In the genomic region with DNA sequence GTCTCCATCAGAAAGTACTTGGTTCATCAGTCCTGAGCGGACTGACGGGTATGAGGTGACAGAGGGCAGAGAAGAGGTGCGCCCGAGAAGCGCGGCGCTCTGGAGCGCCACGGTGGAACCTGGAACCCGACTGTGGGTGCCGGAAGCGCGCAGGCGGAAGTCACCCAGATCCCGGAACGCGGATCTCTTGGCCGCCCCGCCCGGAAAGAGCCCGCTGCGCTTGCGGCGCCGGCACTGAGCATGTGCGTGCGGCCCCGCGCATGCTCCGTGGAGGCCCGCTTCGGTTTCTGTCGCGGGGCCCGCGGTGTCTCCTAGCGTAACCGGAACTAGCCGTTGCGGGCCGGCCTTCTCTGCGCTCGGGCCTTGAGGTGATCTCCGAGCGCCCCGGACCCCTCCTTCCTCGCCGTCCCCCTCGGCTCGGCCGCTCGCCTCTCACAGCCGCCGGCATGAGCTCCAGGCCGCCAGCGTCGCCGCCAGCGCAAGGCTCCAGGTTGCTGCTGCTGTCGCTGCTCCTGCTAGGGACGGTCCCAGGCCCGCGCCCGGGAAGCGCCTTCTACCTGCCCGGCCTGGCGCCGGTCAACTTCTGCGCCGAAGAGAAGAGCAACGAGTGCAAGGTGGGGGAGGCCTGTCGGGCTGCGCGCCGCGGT, we compare ENCODE assay signal across 7 mouse cellular contexts. TPM values are rescaled to one million over a fixed set of nuclear protein-coding genes. Genes with fewer than 3 reads are reported as not detected.
DNase-seq lines count a peak whose midpoint lies in the region; ATAC-seq lines count a peak whose summit lies in the region.

A gene (plus strand): TSS at position 217 of the 647 bp plus-strand sequence.

- intact Hi-C loops in gastrocnemius, postnatal 36 days (cut with DNase I), result no loop called here
- intact Hi-C loops in left cerebral cortex, postnatal 36 days (cut with DNase I), result loop anchor here (5.0 kb wide), 1 partner anchor 230 kb away; a partner anchor contains a TSS

- H3K36me3 ChIP-seq in intestine, embryonic 16.5 days (ENCODE audit: control insufficient read depth, insufficient read depth, low read length), result no peaks in the 10 kb centered on the region
- H3K36me3 ChIP-seq in midbrain, embryonic 11.5 days (ENCODE audit: control insufficient read depth, insufficient read depth, low read length), result no peaks in the 10 kb centered on the region

- H3K27ac ChIP-seq in intestine, embryonic 16.5 days (ENCODE audit: low read length), result peak within 1 kb of the TSS; percentile 100
- peak within 1 kb of the TSS; percentile 84 for H3K27ac ChIP-seq in midbrain, embryonic 11.5 days (ENCODE audit: low read depth, low read length)

- peak; percentile 90 for ATAC-seq in intestine, embryonic 16.5 days
- ATAC-seq in midbrain, embryonic 11.5 days (ENCODE audit: low FRiP score), result peak; percentile 94

- H3K27me3 ChIP-seq in intestine, embryonic 16.5 days (replicated peaks; ENCODE audit: control insufficient read depth, insufficient read depth, low read length), result no peaks in the 10 kb centered on the region
- H3K27me3 ChIP-seq in midbrain, embryonic 11.5 days (ENCODE audit: control insufficient read depth, insufficient read depth, low read length), result no peaks in the 10 kb centered on the region

- H3K4me2 ChIP-seq in intestine, embryonic 16.5 days (ENCODE audit: low read depth, low read length), result peak within 1 kb of the TSS; percentile 60
- peak within 1 kb of the TSS; percentile 73 for H3K4me2 ChIP-seq in midbrain, embryonic 11.5 days

- peak within 1 kb of the TSS; percentile 100 for H3K9ac ChIP-seq in intestine, embryonic 16.5 days (ENCODE audit: low read depth, low read length)
- H3K9ac ChIP-seq in midbrain, embryonic 11.5 days (ENCODE audit: low read length), result peak within 1 kb of the TSS; percentile 98

- DNase-seq in adrenal gland, adult 2 months, result peak; percentile 97
- peak; percentile 87 for DNase-seq in embryo, embryonic 11.5 days (ENCODE audit: low read depth, low spot score)
- peak; percentile 88 to 93 for DNase-seq in gastrocnemius, postnatal 36 days
- DNase-seq in left cerebral cortex, postnatal 36 days (ENCODE audit: low spot score in 2 of 2), result peak; percentile 93 to 98
- peak; percentile 98 for DNase-seq in midbrain, embryonic 11.5 days (ENCODE audit: low spot score, missing footprints)
- DNase-seq in skeletal muscle tissue, adult 2 months (ENCODE audit: low read depth, low spot score), result peak; percentile 95

- H3K4me3 ChIP-seq in intestine, embryonic 16.5 days (ENCODE audit: low read length), result peak within 1 kb of the TSS; percentile 99
- H3K4me3 ChIP-seq in midbrain, embryonic 11.5 days (ENCODE audit: low read depth, low read length), result peak within 1 kb of the TSS; percentile 99

- peaks cover 21% of the 10 kb centered on the region for H3K4me1 ChIP-seq in intestine, embryonic 16.5 days (ENCODE audit: control insufficient read depth, insufficient read depth, low read length)
- H3K4me1 ChIP-seq in midbrain, embryonic 11.5 days (ENCODE audit: control insufficient read depth, insufficient read depth, low read length), result peaks cover 19% of the 10 kb centered on the region

- WGBS in intestine, embryonic 16.5 days, result 1% methylated on average over 56 of the region's 76 CpGs
- WGBS in midbrain, embryonic 11.5 days, result under 1% methylated on average over 74 of the region's 76 CpGs

- H3K9me3 ChIP-seq in intestine, embryonic 16.5 days (ENCODE audit: control insufficient read depth, low read length), result no peaks in the 10 kb centered on the region
- no peaks in the 10 kb centered on the region for H3K9me3 ChIP-seq in midbrain, embryonic 11.5 days (ENCODE audit: control insufficient read depth, low read length)

RNA-seq across cellular contexts. Expression of the gene that starts here (rescaled TPM):
- 100 to 1,000 TPM; 142 to 153 TPM for total RNA-seq in adrenal gland, adult 2 months (2021)
- polyA plus RNA-seq in adrenal gland, adult 2 months (2012; rRNA removed), result 558 and 638 TPM in 2 replicates
- 10 to 100 TPM; 53.7 to 59.3 TPM for total RNA-seq in gastrocnemius, postnatal 36 days (2021)
- 293 and 308 TPM in 2 replicates for polyA plus RNA-seq in intestine, embryonic 16.5 days (2015; fragmentation: Nextera tagmentation; extraction: Ambion mirVana)
- 100 to 1,000 TPM; 101 to 117 TPM for total RNA-seq in left cerebral cortex, postnatal 36 days (2021)
- polyA plus RNA-seq in midbrain, embryonic 11.5 days (2014; fragmentation: Nextera tagmentation; extraction: Ambion mirVana), result 135 and 153 TPM in 2 replicates

Comparison
In these comparisons a context has a peak if more than half of its experiments do, and no peak if none do; other contexts are left out.
1. Peak in every context shown above with its lines: DNase-seq, ATAC-seq, H3K4me3 ChIP-seq and H3K27ac ChIP-seq.